Mouse (Mus musculus): ENCODE data around the gene Ptpdc1.

DNA sequence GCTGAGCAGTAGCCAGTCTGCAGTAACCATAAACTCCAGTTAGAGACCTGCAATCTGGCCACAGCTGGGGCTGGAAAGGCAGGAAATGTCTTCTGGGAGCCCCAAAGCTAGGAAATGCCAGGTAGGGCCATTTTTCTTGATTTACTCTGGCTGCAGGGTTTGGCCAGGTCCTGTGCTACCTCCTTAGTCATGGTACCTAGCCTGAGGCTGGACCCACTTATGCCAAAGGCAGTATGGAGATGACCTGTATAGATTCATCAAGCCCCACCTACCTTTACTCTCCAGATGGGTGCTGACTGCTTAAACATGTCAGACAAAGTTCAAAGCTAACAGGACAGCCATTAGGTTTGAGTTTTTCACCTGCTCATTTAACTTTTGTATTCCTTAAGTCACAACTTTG, 7.7 kb downstream of the Ptpdc1 start:
- no peak for TF ChIP-seq POLR2A (IDR thresholded peaks at IDR 0.05; ENCODE audit: insufficient read depth, low read depth, low read length)
- no peak for TF ChIP-seq CTCF (IDR thresholded peaks at IDR 0.05)

Measured in heart, adult 2 months (tissue).